Mouse (Mus musculus) intestine, embryonic 16.5 days (tissue): ENCODE results near the gene Slc17a4. TPM values are rescaled to one million over a fixed set of nuclear protein-coding genes. Genes with fewer than 3 reads are reported as not detected.

Experiments
- ATAC-seq: fragments of 200-750 bp; cut with Nextera tagmentation; 2 replicates; pipeline ENCODE4 v1.8.0; 2017; ENCODE audit warnings: moderate TSS enrichment, moderate library complexity
- H3K27ac ChIP-seq: fragments of 300-500 bp; sonication (generic); 2 replicates; pipeline ENCODE4 v1.5.1; 2014; ENCODE audit warnings: mild to moderate bottlenecking, low read length
- H3K27me3 ChIP-seq: fragments of 300-500 bp; sonication (generic); replicated peaks from 2 replicates; pipeline ENCODE4 v1.6.1; 2014; ENCODE audit warnings: low read length, control low read depth, mixed read lengths; ENCODE audit not compliant: control insufficient read depth, insufficient read depth
- H3K36me3 ChIP-seq: fragments of 300-500 bp; sonication (generic); 2 replicates; pipeline ENCODE4 v1.6.1; 2014; ENCODE audit warnings: low read length, control low read depth; ENCODE audit not compliant: control insufficient read depth, insufficient read depth
- H3K4me1 ChIP-seq: fragments of 300-500 bp; sonication (generic); 2 replicates; pipeline ENCODE4 v1.6.1; 2014; ENCODE audit warnings: low read length, control low read depth, mixed read lengths; ENCODE audit not compliant: control insufficient read depth, insufficient read depth
- H3K4me2 ChIP-seq: fragments of 300-500 bp; sonication (generic); 2 replicates; pipeline ENCODE4 v1.6.1; 2014; ENCODE audit warnings: low read depth, low read length, control low read depth
- H3K4me3 ChIP-seq: fragments of 300-500 bp; sonication (generic); 2 replicates; pipeline ENCODE4 v1.5.1; 2014; ENCODE audit warnings: mild to moderate bottlenecking, low read length
- H3K9ac ChIP-seq: fragments of 300-500 bp; sonication (generic); 2 replicates; pipeline ENCODE4 v1.6.1; 2014; ENCODE audit warnings: low read depth, low read length
- H3K9me3 ChIP-seq: fragments of 300-500 bp; sonication (generic); 2 replicates; pipeline ENCODE4 v1.6.1; 2016; ENCODE audit warnings: low read length, control low read depth; ENCODE audit not compliant: control insufficient read depth
- WGBS: fragments of 180-500 bp; shearing (Covaris S2); extraction: QIAGEN DNeasy Blood & Tissue Kit; methylation state at CpG from one replicate; pipeline ENCODE4 v1.1.7; 2014; 5-methylcytosine and 5-hydroxymethylcytosine counted together
- polyA plus RNA-seq: library from polyadenylated mRNA; unstranded; fragments of >200 nt; fragmentation: Nextera tagmentation; extraction: Ambion mirVana; gene quantifications from 2 replicates; pipeline ENCODE4 v1.2.1, GENCODE M21; 2015

The Slc17a4 gene
- polyA plus RNA-seq, 1 experiment from 2014 or later: 24.8 TPM

DNA sequence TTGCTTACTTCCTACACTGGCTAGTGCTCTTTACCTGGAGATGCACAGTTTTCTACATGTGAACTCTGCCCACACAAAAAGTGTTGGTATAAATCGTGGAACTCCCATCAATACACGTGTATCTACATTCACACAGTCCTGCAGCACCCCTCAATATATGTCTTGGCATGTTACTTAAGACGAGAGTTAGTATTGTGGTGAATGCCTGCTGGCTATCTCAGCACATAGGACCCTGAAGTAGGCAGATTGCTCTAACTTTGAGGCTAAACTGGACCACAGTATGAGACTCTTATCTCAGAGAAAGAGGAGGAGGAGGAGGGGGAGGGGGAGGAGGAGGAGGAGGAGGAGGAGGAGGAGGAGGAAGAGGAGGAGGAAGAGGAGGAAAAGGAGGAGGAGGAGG lies 35.7 kb downstream of the Slc17a4 start:
- ATAC-seq: no peak
- no peaks in the 10 kb centered on the region for H3K36me3 ChIP-seq
- no peak overlapping the region for H3K9ac ChIP-seq
- no peak overlapping the region for H3K4me2 ChIP-seq
- H3K27ac ChIP-seq: no peak overlapping the region
- 76% methylated on average over 3 of the region's 3 CpGs for WGBS
- H3K27me3 ChIP-seq: no peaks in the 10 kb centered on the region
- H3K4me3 ChIP-seq: no peak overlapping the region
- no peaks in the 10 kb centered on the region for H3K4me1 ChIP-seq
- H3K9me3 ChIP-seq: no peaks in the 10 kb centered on the region

- no peak overlapping the region for H3K9ac ChIP-seq
- H3K4me3 ChIP-seq: no peak overlapping the region
- H3K27me3 ChIP-seq: no peaks in the 10 kb centered on the region
- no peaks in the 10 kb centered on the region for H3K36me3 ChIP-seq
- ATAC-seq: no peak
- WGBS: 59% methylated on average over 5 of the region's 5 CpGs
- H3K4me2 ChIP-seq: no peak overlapping the region
- H3K27ac ChIP-seq: no peak overlapping the region
- no peaks in the 10 kb centered on the region for H3K4me1 ChIP-seq
- no peaks in the 10 kb centered on the region for H3K9me3 ChIP-seq
These were observed 41.7 kb downstream of the Slc17a4 start for GRCm38 (mm10) chr13:23873141-23873540.

DNA sequence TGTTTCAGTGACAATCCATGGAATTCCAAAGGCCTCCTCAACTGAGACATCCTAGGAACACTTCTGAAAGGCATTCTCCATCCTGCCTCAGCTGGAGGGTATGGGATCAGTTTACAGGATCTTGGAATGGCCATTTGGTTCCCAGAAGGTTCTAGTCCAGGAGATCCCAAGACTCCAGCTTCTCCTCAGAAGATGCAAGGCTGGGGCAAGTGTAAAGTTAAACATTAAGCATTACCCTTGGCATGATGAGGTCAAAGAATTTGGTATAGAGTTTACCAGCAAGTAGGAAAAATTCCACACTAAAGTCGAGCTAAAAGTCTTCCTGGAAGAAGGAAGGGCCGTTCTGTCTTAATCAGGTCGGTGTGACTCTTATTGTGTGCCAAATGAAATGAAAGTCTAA lies 44.8 kb downstream of the Slc17a4 start:
- Histone ChIP-seq H3K27ac (no peak overlapping the region), H3K9me3 (no peaks in the 10 kb centered on the region), H3K4me2 (no peak overlapping the region), H3K9ac (no peak overlapping the region), H3K4me3 (no peak overlapping the region), H3K27me3 (no peaks in the 10 kb centered on the region), H3K36me3 (no peaks in the 10 kb centered on the region), H3K4me1 (0 out of 2 replicates have a peak, but pooled peaks cover 6% of the 10 kb centered on the region)
- WGBS: 70% methylated on average over 3 of the region's 3 CpGs
- ATAC-seq: no peak

GRCm38 (mm10) chr13:23868790-23869533 lies 45.8 kb downstream of the Slc17a4 start:
- H3K27me3 ChIP-seq: no peaks in the 10 kb centered on the region
- no peaks in the 10 kb centered on the region for H3K9me3 ChIP-seq
- no peaks in the 10 kb centered on the region for H3K36me3 ChIP-seq
- H3K4me1 ChIP-seq: 0 out of 2 replicates have a peak, but pooled peaks cover 6% of the 10 kb centered on the region
- no peak overlapping the region for H3K4me3 ChIP-seq
- no peak overlapping the region for H3K9ac ChIP-seq
- no peak overlapping the region for H3K4me2 ChIP-seq
- WGBS: 84% methylated on average over 8 of the region's 8 CpGs
- H3K27ac ChIP-seq: no peak overlapping the region
- ATAC-seq: peak; percentile 67; the same call in 1 of the 2 replicates

DNA sequence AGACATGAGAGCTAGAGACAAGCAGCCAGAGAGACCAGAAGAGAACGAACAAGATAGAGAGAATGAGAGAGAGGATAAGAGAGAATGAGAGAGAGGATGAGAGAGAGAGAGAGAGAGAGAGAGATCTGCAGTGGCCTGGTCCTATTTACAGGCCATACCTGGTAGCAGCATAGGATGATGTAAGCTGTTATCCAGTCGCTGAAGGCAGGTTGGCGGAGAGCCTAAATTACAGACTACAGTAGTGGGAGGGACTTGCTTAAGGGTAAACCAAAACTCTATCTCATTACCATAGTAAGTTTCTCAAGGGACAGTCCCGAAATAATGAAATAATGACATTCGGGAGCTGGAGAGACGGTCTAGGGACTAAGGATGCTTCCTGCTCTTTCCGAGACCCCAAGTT lies 47.4 kb downstream of the Slc17a4 start, which contains the start of gene Slc17a1:
TSS of gene Slc17a1 (plus strand) at position 346 of the 400 bp plus-strand sequence.
- Histone ChIP-seq H3K36me3 (no peaks in the 10 kb centered on the region), H3K27ac (no peak within 1 kb of the TSS), H3K4me2 (no peak within 1 kb of the TSS), H3K9ac (no peak within 1 kb of the TSS), H3K9me3 (no peaks in the 10 kb centered on the region), H3K4me1 (0 out of 2 replicates have a peak, but pooled peaks cover 6% of the 10 kb centered on the region), H3K27me3 (no peaks in the 10 kb centered on the region), H3K4me3 (no peak within 1 kb of the TSS)
- WGBS: 84% methylated on average over 7 of the region's 7 CpGs
- no peak for ATAC-seq

GRCm38 (mm10) chr13:23867000-23867399 lies 47.8 kb downstream of the Slc17a4 start:
- no peak overlapping the region for H3K27ac ChIP-seq
- 0 out of 2 replicates have a peak, but pooled peaks cover 6% of the 10 kb centered on the region for H3K4me1 ChIP-seq
- 80% methylated on average over 6 of the region's 6 CpGs for WGBS
- H3K36me3 ChIP-seq: no peaks in the 10 kb centered on the region
- no peak overlapping the region for H3K4me3 ChIP-seq
- ATAC-seq: no peak
- H3K9ac ChIP-seq: no peak overlapping the region
- H3K27me3 ChIP-seq: no peaks in the 10 kb centered on the region
- H3K4me2 ChIP-seq: no peak overlapping the region
- H3K9me3 ChIP-seq: no peaks in the 10 kb centered on the region

- H3K4me1 ChIP-seq: 0 out of 2 replicates have a peak, but pooled peaks cover 6% of the 10 kb centered on the region
- WGBS: 64% methylated on average over 9 of the region's 9 CpGs
- no peak overlapping the region for H3K27ac ChIP-seq
- H3K27me3 ChIP-seq: no peaks in the 10 kb centered on the region
- H3K4me2 ChIP-seq: no peak overlapping the region
- peak; percentile 52; the same call in 1 of the 2 replicates for ATAC-seq
- H3K36me3 ChIP-seq: no peaks in the 10 kb centered on the region
- H3K4me3 ChIP-seq: no peak overlapping the region
- no peaks in the 10 kb centered on the region for H3K9me3 ChIP-seq
- H3K9ac ChIP-seq: no peak overlapping the region
These were observed 48.6 kb downstream of the Slc17a4 start for GRCm38 (mm10) chr13:23866086-23866710.

GRCm38 (mm10) chr13:23864711-23865110 lies 50.1 kb downstream of the Slc17a4 start:
- ATAC-seq: no peak
- Histone ChIP-seq H3K27ac (no peak overlapping the region), H3K9me3 (no peaks in the 10 kb centered on the region), H3K27me3 (no peaks in the 10 kb centered on the region), H3K4me2 (no peak overlapping the region), H3K4me1 (0 out of 2 replicates have a peak, but pooled peaks cover 6% of the 10 kb centered on the region), H3K36me3 (no peaks in the 10 kb centered on the region), H3K4me3 (no peak overlapping the region), H3K9ac (no peak overlapping the region)
- WGBS: 51% methylated on average over 9 of the region's 9 CpGs

- ATAC-seq: no peak
- H3K27me3 ChIP-seq: no peaks in the 10 kb centered on the region
- H3K9me3 ChIP-seq: no peaks in the 10 kb centered on the region
- H3K4me2 ChIP-seq: no peak overlapping the region
- no peak overlapping the region for H3K27ac ChIP-seq
- no peak overlapping the region for H3K9ac ChIP-seq
- H3K4me1 ChIP-seq: 0 out of 2 replicates have a peak, but pooled peaks cover 6% of the 10 kb centered on the region
- H3K4me3 ChIP-seq: no peak overlapping the region
- H3K36me3 ChIP-seq: no peaks in the 10 kb centered on the region
These were observed 53.0 kb downstream of the Slc17a4 start for GRCm38 (mm10) chr13:23861815-23862214.
